Mouse (Mus musculus) bone marrow macrophage, adult 2 months (primary cell): ENCODE measurements at regions not wholly inside any gene's neighbourhood (a gene's known extent, or its start where the extent isn't known, plus 50 kb on each side); places are given as distances from the start of the nearest gene placed in this dataset.

ENCODE experiments used
- CTCF ChIP-seq: IDR thresholded peaks from 2 replicates; pipeline ENCODE4 v1.5.1; 2012; ENCODE audit warnings: low read depth, mild to moderate bottlenecking, low read length, moderate library complexity
- POLR2A ChIP-seq: IDR thresholded peaks from 2 replicates; pipeline ENCODE4 v1.6.1; 2012; ENCODE audit warnings: mild to moderate bottlenecking, low read depth, low read length, borderline replicate concordance

DNA sequence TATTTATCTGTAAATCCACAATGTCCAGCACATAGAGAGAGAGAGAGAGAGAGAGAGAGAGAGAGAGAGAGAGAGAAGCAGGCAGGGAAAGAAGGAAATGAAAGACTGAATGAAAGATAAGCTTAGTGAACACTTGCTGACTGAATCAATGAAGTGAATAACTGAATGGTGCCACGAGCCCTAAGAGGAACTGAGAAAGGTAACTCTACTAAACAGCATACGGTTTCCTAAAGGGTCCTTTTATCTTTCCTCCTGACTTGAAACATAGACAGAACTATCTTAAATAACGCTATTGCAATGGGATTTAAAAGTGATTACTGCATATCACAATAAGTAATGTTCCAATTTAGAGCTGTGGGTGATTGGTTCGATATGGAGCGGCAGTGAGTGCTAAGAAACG is 121.0 kb downstream of the Rbm26 start:
- TF ChIP-seq POLR2A = no peak
- TF ChIP-seq CTCF = no peak
